Mouse (Mus musculus) left cerebral cortex, adult 2 months (tissue): ENCODE data around the gene Uchl3. TPM values are rescaled to one million over a fixed set of nuclear protein-coding genes. Genes with fewer than 3 reads are reported as not detected.

Experiments used
- DNase-seq, 2 experiments: peaks; one replicate each; pipeline ENCODE4 v3.0.0; 2021 to 2022; ENCODE audit warnings: low spot score in 2 of 2, mixed read lengths in 1 of 2; ENCODE audit errors: extremely low spot score in 1 of 2
- H3K27ac ChIP-seq: fragments of 200-600 bp; 2 replicates; pipeline ENCODE4 v1.8.1; 2022
- H3K4me3 ChIP-seq: fragments of 200-600 bp; 2 replicates; pipeline ENCODE4 v1.8.1; 2022
- CTCF ChIP-seq: fragments of 200-600 bp; IDR thresholded peaks from 2 replicates; pipeline ENCODE4 v1.8.1; 2022; ENCODE audit warnings: antibody characterized with exemption, mild to moderate bottlenecking, moderate library complexity
- intact Hi-C: fragments of 180-260 bp; cut with DNase I; formaldehyde crosslinking; loops from one replicate; pipeline ENCODE4 v1.15.1; 2025
- total RNA-seq, 2 experiments: library from RNA; stranded (reverse); gene quantifications; 2 replicates each; pipeline ENCODE4 v1.2.3; 2021

Gene Uchl3
- total RNA-seq, 2 experiments from 2014 or later = 37.5 to 40.1 TPM

- Histone ChIP-seq H3K27ac (no peak overlapping the region), H3K4me3 (no peak overlapping the region)
- no peak for TF ChIP-seq CTCF
- DNase-seq = no peak
- intact Hi-C loops = no loop called here
Observed at GRCm38 (mm10) chr14:101672226-101672625, 18.5 kb downstream of the Uchl3 start.

- no peak for TF ChIP-seq CTCF
- H3K27ac ChIP-seq = no peak overlapping the region
- DNase-seq = no peak
- intact Hi-C loops = no loop called here
- no peak overlapping the region for H3K4me3 ChIP-seq
Observed at GRCm38 (mm10) chr14:101687696-101688095, 33.9 kb downstream of the Uchl3 start.

GRCm38 (mm10) chr14:101688406-101688805, 34.6 kb downstream of the Uchl3 start:
- no peak for TF ChIP-seq CTCF
- DNase-seq = no peak
- no peak overlapping the region for H3K27ac ChIP-seq
- no peak overlapping the region for H3K4me3 ChIP-seq
- intact Hi-C loops = no loop called here

- intact Hi-C loops = no loop called here
- TF ChIP-seq CTCF = no peak
- DNase-seq = no peak
- Histone ChIP-seq H3K27ac (no peak overlapping the region), H3K4me3 (no peak overlapping the region)
Observed at GRCm38 (mm10) chr14:101704479-101704878, 50.7 kb downstream of the Uchl3 start.

- intact Hi-C loops = no loop called here
- Histone ChIP-seq H3K4me3 (no peak overlapping the region), H3K27ac (no peak overlapping the region)
- no peak for DNase-seq
- no peak for TF ChIP-seq CTCF
Observed at GRCm38 (mm10) chr14:101707088-101707487, 53.3 kb downstream of the Uchl3 start.

- Histone ChIP-seq H3K4me3 (no peak overlapping the region), H3K27ac (no peak overlapping the region)
- DNase-seq = no peak
- intact Hi-C loops = no loop called here
- TF ChIP-seq CTCF = no peak
Observed at GRCm38 (mm10) chr14:101714414-101714813, 60.6 kb downstream of the Uchl3 start.

- intact Hi-C loops = no loop called here
Observed at GRCm38 (mm10) chr14:101729237-101729971, 75.6 kb downstream of the Uchl3 start, which contains the start of the genes Gm9922 and Lmo7. Gm9922 (minus strand) TSS chr14:101729814. Lmo7 (plus strand) TSS chr14:101729957.

GRCm38 (mm10) chr14:101729972-101730692, 76.4 kb downstream of the Uchl3 start:
- DNase-seq = no peak
- TF ChIP-seq CTCF = no peak
- Histone ChIP-seq H3K4me3 (peak overlapping the region; percentile 51), H3K27ac (no peak overlapping the region)
- intact Hi-C loops = no loop called here

More at GRCm38 (mm10) chr14:101729237-101729971, 75.6 kb downstream of the Uchl3 start, which contains the start of the genes Gm9922 and Lmo7:
- no peak within 1 kb of the TSS for H3K27ac ChIP-seq
- DNase-seq = peak; percentile 30 to 39
- TF ChIP-seq CTCF = no peak; the same call in 1 of the 2 replicates
- peak within 1 kb of the TSS; percentile 51 for H3K4me3 ChIP-seq

- DNase-seq = no peak
- Histone ChIP-seq H3K4me3 (no peak overlapping the region), H3K27ac (no peak overlapping the region)
- TF ChIP-seq CTCF = no peak
- intact Hi-C loops = no loop called here
Observed at GRCm38 (mm10) chr14:101733542-101734303, 80.0 kb downstream of the Uchl3 start.

- DNase-seq = no peak
- H3K27ac ChIP-seq = no peak overlapping the region
- no peak overlapping the region for H3K4me3 ChIP-seq
- no peak for TF ChIP-seq CTCF
- intact Hi-C loops = no loop called here
Observed at GRCm38 (mm10) chr14:101737501-101737900, 83.7 kb downstream of the Uchl3 start.

Other genes starting within 250 kb of the Uchl3 start
- 10 to 100 TPM; 10.6 to 11.3 TPM for gene Tbc1d4, start 44.8 kb upstream of the Uchl3 start, total RNA-seq
- 10 to 100 TPM; 54.5 to 59.7 TPM for gene Commd6, start 13.3 kb upstream of the Uchl3 start, total RNA-seq
- gene Gm9922, start 75.8 kb downstream of the Uchl3 start, total RNA-seq = not detected
- gene Lmo7, start 76.0 kb downstream of the Uchl3 start, total RNA-seq = 100 to 1,000 TPM; 106 to 107 TPM